Mouse (Mus musculus): ENCODE measurements around the gene Pex6. TPM values are rescaled to one million over a fixed set of nuclear protein-coding genes. Genes with fewer than 3 reads are reported as not detected.

Pex6 gene
- polyA plus RNA-seq, 1 experiment from 2014 or later: 11.6 TPM

DNA sequence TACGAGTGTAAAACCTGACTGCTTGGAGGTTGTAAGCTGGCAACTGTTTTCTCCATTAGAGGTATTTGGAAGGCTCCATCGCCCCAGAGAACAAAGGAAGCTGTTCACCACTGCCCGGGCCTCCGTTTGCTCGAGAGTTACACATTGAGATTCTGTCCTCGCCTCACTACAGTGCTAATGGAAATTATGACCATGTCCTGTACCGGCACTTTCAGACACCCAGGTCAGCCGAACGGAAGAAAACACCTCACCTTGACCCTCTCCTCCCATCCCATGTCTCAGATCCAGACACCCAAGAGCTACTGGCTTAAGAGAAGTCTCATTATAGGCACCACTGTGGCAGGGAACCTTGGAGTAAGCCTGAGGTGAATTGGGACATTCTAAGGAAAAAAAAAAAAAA, 2.6 kb downstream of the Pex6 start:
- peaks cover 11% of the 10 kb centered on the region for H3K4me1 ChIP-seq (ENCODE audit: insufficient read depth)
- ATAC-seq (no peak), DNase-seq (no peak)
- no peak overlapping the region for H3K4me3 ChIP-seq (ENCODE audit: low read depth, low read length)
- no peak overlapping the region for H3K9ac ChIP-seq (replicated peaks)
- H3K27ac ChIP-seq (ENCODE audit: low read depth): no peak overlapping the region
- H3K27me3 ChIP-seq (ENCODE audit: insufficient read depth, low read length): no peaks in the 10 kb centered on the region
- TF ChIP-seq EP300 (IDR thresholded peaks at IDR 0.05; ENCODE audit: low read depth) (no peak), CTCF (IDR thresholded peaks at IDR 0.05; ENCODE audit: low read depth) (no peak)
- H3K4me2 ChIP-seq (ENCODE audit: low read depth, low read length): no peak overlapping the region
- H3K36me3 ChIP-seq (replicated peaks; ENCODE audit: insufficient read depth, low read length): peaks cover 16% of the 10 kb centered on the region
- H3K9me3 ChIP-seq (ENCODE audit: low read length): no peaks in the 10 kb centered on the region
- WGBS (ENCODE audit: insufficient replicate concordance): 85% methylated on average over 9 of the region's 9 CpGs

DNA sequence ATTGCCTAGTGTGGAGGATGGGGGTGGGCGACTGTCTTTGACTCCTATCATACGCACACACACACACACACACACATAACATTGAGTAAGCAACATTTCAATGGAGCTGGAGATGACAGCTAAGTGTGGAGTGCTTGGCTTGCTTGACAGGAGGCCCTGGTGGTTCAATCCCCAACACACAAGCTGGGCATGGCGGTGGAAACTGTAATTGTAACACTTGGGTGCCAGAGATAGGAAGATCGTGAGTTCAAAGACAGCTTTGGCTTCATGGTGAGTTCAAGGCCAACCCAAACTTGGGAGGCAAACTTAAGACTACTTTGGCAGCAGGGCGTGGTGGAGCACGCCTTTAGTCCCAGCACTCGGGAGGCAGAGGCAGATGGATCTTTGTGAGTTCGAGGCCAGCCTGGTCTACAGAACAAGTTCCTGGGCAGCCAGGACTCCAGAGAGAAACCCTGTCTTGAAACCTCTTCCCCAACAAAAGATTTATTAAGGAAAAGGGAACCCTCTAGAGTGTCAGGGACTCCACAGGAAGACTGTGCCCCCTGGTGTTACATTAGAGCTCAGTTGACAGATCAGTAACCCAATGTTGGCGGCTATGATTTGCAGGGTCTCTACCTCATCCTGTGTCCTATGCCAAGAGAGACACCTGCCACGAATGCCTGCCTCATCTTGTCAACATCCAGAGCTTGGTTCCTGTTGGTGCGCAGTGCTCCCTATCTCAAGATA, 3.7 kb downstream of the Pex6 start:
- no peak for ATAC-seq
- no peak for TF ChIP-seq EP300 (IDR thresholded peaks at IDR 0.05; ENCODE audit: low read depth)
- peak; percentile 36; the same call in 1 of the 2 replicates for TF ChIP-seq CTCF (IDR thresholded peaks at IDR 0.05; ENCODE audit: low read depth)
- Histone ChIP-seq H3K9me3 (ENCODE audit: low read length) (no peaks in the 10 kb centered on the region), H3K27me3 (ENCODE audit: insufficient read depth, low read length) (no peaks in the 10 kb centered on the region), H3K4me2 (ENCODE audit: low read depth, low read length) (no peak overlapping the region), H3K4me1 (ENCODE audit: insufficient read depth) (peaks cover 11% of the 10 kb centered on the region), H3K4me3 (ENCODE audit: low read depth, low read length) (no peak overlapping the region), H3K9ac (replicated peaks) (no peak overlapping the region), H3K36me3 (replicated peaks; ENCODE audit: insufficient read depth, low read length) (peaks cover 16% of the 10 kb centered on the region), H3K27ac (ENCODE audit: low read depth) (no peak overlapping the region)
- 87% methylated on average over 11 of the region's 11 CpGs for WGBS (ENCODE audit: insufficient replicate concordance)
- DNase-seq: no peak

DNA sequence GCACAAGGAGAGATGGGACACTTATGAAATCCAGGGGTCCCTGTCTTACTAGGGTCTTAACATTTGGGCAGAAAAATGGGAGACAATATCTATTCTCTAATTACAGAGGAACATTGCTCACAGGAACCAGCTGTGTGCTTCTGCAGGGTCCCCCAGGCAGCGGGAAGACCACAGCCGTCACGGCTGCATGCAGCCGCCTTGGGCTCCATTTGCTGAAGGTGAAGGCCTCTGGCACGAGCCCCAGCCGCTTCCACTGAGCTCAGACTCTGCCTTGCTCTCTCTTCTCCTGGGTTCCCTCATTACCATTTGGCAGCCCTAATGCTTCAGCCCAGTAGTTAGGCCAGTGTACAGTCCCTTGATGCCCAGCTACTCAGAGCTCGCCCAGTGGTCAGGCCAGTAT, 9.8 kb downstream of the Pex6 start:
- no peak for TF ChIP-seq CTCF (IDR thresholded peaks at IDR 0.05; ENCODE audit: low read depth)
- no peak for TF ChIP-seq EP300 (IDR thresholded peaks at IDR 0.05; ENCODE audit: low read depth)
- no peak overlapping the region for H3K9ac ChIP-seq (replicated peaks)
- H3K9me3 ChIP-seq (ENCODE audit: low read length): no peaks in the 10 kb centered on the region

DNA sequence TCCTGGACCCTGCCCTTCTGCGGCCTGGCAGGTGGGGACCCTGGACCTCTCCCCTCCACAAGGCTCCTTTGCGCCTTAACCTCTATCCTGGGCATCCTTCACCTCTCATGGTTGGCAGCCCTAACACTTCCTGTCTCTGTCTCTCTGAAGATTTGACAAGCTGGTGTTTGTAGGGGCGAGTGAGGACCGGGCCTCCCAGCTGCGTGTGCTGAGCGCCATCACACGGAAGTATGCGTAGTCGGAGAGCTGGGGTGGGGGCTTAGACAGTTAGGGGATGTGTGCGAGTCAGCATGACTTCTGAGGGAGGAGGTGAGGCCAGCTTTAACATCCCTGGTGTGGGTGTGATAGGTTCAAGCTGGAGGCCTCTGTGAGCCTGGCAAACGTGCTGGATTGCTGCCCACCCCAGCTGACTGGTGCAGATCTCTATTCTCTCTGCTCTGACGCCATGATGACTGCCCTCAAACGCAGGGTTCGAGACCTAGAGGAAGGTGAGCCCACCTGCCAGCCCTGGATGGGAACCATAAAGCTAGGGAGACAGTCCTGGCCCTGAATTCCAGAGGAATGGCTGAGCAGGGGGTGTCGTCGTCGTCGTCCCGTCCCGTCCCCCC, 13.3 kb downstream of the Pex6 start:
- peak overlapping the region; percentile 77; the same call in 1 of the 2 replicates for H3K27ac ChIP-seq (ENCODE audit: low read depth)

More for the DNA sequence above, 9.8 kb downstream of the Pex6 start:
- H3K4me3 ChIP-seq (ENCODE audit: low read depth, low read length): no peak overlapping the region
- 87% methylated on average over 7 of the region's 7 CpGs for WGBS (ENCODE audit: insufficient replicate concordance)
- H3K27me3 ChIP-seq (ENCODE audit: insufficient read depth, low read length): no peaks in the 10 kb centered on the region
- H3K36me3 ChIP-seq (replicated peaks; ENCODE audit: insufficient read depth, low read length): peaks cover 27% of the 10 kb centered on the region
- no peak overlapping the region for H3K4me2 ChIP-seq (ENCODE audit: low read depth, low read length)
- no peak overlapping the region for H3K27ac ChIP-seq (ENCODE audit: low read depth)
- no peaks in the 10 kb centered on the region for H3K4me1 ChIP-seq (ENCODE audit: insufficient read depth)
- ATAC-seq (no peak), DNase-seq (no peak)

DNA sequence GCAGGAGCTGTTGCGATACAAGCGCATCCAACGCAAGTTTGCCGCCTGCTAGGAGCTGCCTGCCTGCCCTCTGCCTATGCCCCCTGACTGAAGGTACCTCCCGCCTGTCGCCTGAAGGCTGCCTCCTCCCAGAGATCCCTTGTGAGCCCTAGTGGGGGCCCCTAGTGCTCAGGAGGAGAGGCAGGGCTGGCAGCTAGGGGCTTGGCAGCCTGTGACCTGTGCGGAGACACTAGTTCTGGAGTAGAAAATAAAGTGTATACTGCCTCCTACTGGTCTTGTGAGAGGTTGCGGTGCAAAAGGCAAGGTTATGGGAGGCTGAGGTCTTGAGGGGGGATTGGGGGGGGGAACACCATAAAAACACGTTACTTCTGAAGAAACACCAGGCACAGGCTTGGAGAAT, 14.0 kb downstream of the Pex6 start:
- WGBS (ENCODE audit: insufficient replicate concordance): 76% methylated on average over 9 of the region's 9 CpGs
- peaks cover 30% of the 10 kb centered on the region for H3K36me3 ChIP-seq (replicated peaks; ENCODE audit: insufficient read depth, low read length)
- no peak overlapping the region for H3K9ac ChIP-seq (replicated peaks)
- H3K27me3 ChIP-seq (ENCODE audit: insufficient read depth, low read length): no peaks in the 10 kb centered on the region
- H3K4me2 ChIP-seq (ENCODE audit: low read depth, low read length): no peak overlapping the region
- ATAC-seq (no peak), DNase-seq (peak; percentile 48)
- H3K27ac ChIP-seq (ENCODE audit: low read depth): peak overlapping the region; percentile 77
- TF ChIP-seq EP300 (IDR thresholded peaks at IDR 0.05; ENCODE audit: low read depth) (no peak), CTCF (IDR thresholded peaks at IDR 0.05; ENCODE audit: low read depth) (peak; percentile 74)
- no peak overlapping the region for H3K4me3 ChIP-seq (ENCODE audit: low read depth, low read length)
- no peaks in the 10 kb centered on the region for H3K9me3 ChIP-seq (ENCODE audit: low read length)
- H3K4me1 ChIP-seq (ENCODE audit: insufficient read depth): 0 out of 2 replicates have a peak, but pooled peaks cover 7% of the 10 kb centered on the region

More for the DNA sequence above, 13.3 kb downstream of the Pex6 start:
- Histone ChIP-seq H3K9me3 (ENCODE audit: low read length) (no peaks in the 10 kb centered on the region), H3K27me3 (ENCODE audit: insufficient read depth, low read length) (no peaks in the 10 kb centered on the region), H3K4me2 (ENCODE audit: low read depth, low read length) (no peak overlapping the region), H3K4me1 (ENCODE audit: insufficient read depth) (0 out of 2 replicates have a peak, but pooled peaks cover 7% of the 10 kb centered on the region), H3K9ac (replicated peaks) (no peak overlapping the region), H3K36me3 (replicated peaks; ENCODE audit: insufficient read depth, low read length) (peaks cover 30% of the 10 kb centered on the region), H3K4me3 (ENCODE audit: low read depth, low read length) (no peak overlapping the region)
- DNase-seq (no peak), ATAC-seq (no peak)
- WGBS (ENCODE audit: insufficient replicate concordance): 85% methylated on average over 14 of the region's 20 CpGs
- TF ChIP-seq EP300 (IDR thresholded peaks at IDR 0.05; ENCODE audit: low read depth) (no peak), CTCF (IDR thresholded peaks at IDR 0.05; ENCODE audit: low read depth) (no peak)
